Mouse (Mus musculus) CH12.LX (cell line): ENCODE results near the gene A930004D18Rik. TPM values are rescaled to one million over a fixed set of nuclear protein-coding genes. Genes with fewer than 3 reads are reported as not detected.

Source experiments
- DNase-seq: peaks from one replicate; pipeline ENCODE4 v3.0.0-alpha.2; 2013; ENCODE audit errors: extremely low read depth
- H3K27ac ChIP-seq: 2 replicates; pipeline ENCODE4 v1.5.1; 2012; ENCODE audit warnings: low read depth, mild to moderate bottlenecking, control low read depth, moderate library complexity; ENCODE audit not compliant: insufficient read depth
- H3K27me3 ChIP-seq: replicated peaks from 2 replicates; pipeline ENCODE3; 2012; ENCODE audit warnings: inconsistent platforms
- H3K36me3 ChIP-seq, 2 experiments: replicated peaks in 1 of 2; 2 replicates each; pipeline versions ENCODE3 to v1.6.1; 2012; ENCODE audit warnings: inconsistent platforms in 1 of 2, low read length in 1 of 2, mild to moderate bottlenecking in 1 of 2, mixed read lengths in 1 of 2, moderate library complexity in 1 of 2; ENCODE audit not compliant: control insufficient read depth in 1 of 2, insufficient read depth in 1 of 2
- H3K4me1 ChIP-seq, 2 experiments: 2 replicates each; pipeline ENCODE4 v1.6.1; 2012; ENCODE audit warnings: inconsistent platforms in 1 of 2, moderate library complexity in 1 of 2; ENCODE audit not compliant: insufficient read depth in 2 of 2, control insufficient read depth in 1 of 2
- H3K4me2 ChIP-seq: 2 replicates; pipeline ENCODE4 v1.6.1; 2012; ENCODE audit warnings: low read depth, mild to moderate bottlenecking, control low read depth; ENCODE audit not compliant: poor library complexity, insufficient read depth, severe bottlenecking
- H3K4me3 ChIP-seq, 3 experiments: fragments of 150-350 bp in 1 of 3; sonication (generic) in 1 of 3; replicated peaks in 1 of 3; 2 replicates each; pipeline versions ENCODE3 to v1.5.1; 2011 to 2012; ENCODE audit warnings: low read depth in 2 of 3, low read length in 2 of 3, mild to moderate bottlenecking in 2 of 3, moderate library complexity in 2 of 3, control low read depth in 1 of 3, improper control_type of control experiment in 1 of 3, inconsistent platforms in 1 of 3, mixed read lengths in 1 of 3; ENCODE audit not compliant: poor library complexity in 1 of 3
- H3K79me2 ChIP-seq: replicated peaks from 2 replicates; pipeline ENCODE4 v1.6.1; 2012; ENCODE audit warnings: mild to moderate bottlenecking, moderate library complexity; ENCODE audit not compliant: control insufficient read depth, poor library complexity, insufficient read depth, severe bottlenecking; ENCODE audit errors: extremely low read depth
- H3K9ac ChIP-seq: 2 replicates; pipeline ENCODE4 v1.6.1; 2012; ENCODE audit warnings: low read depth, mild to moderate bottlenecking, control low read depth, moderate library complexity; ENCODE audit not compliant: insufficient read depth
- H3K9me3 ChIP-seq: replicated peaks from 2 replicates; pipeline ENCODE3; 2012; ENCODE audit warnings: low read length, inconsistent platforms, mixed read lengths
- BHLHE40 ChIP-seq: IDR thresholded peaks from 2 replicates; pipeline ENCODE4 v1.6.1; 2011; ENCODE audit warnings: mild to moderate bottlenecking, low read depth, low read length, improper control_type of control experiment
- E2F4 ChIP-seq: IDR thresholded peaks from 2 replicates; pipeline ENCODE4 v1.6.1; 2011; ENCODE audit warnings: low read depth, low read length, improper control_type of control experiment; ENCODE audit not compliant: insufficient replicate concordance
- EP300 ChIP-seq: IDR thresholded peaks from 2 replicates; pipeline ENCODE4 v1.6.1; 2011; ENCODE audit warnings: low read length, improper control_type of control experiment
- ETS1 ChIP-seq: conservative IDR thresholded peaks from 2 replicates; pipeline ENCODE4 v1.6.1; 2012; ENCODE audit warnings: low read depth, mild to moderate bottlenecking, inconsistent platforms, low read length, improper control_type of control experiment, moderate library complexity
- HCFC1 ChIP-seq: IDR thresholded peaks from 2 replicates; pipeline ENCODE4 v1.6.1; 2012; ENCODE audit warnings: low read depth, mild to moderate bottlenecking, inconsistent platforms, low read length, improper control_type of control experiment
- JUN ChIP-seq: IDR thresholded peaks from 2 replicates; pipeline ENCODE4 v1.6.1; 2011; ENCODE audit warnings: low read depth, mild to moderate bottlenecking, low read length, improper control_type of control experiment, moderate library complexity; ENCODE audit not compliant: insufficient read depth
- KAT2A ChIP-seq: IDR thresholded peaks from 2 replicates; pipeline ENCODE4 v1.6.1; 2012; ENCODE audit warnings: low read length, improper control_type of control experiment, inconsistent platforms; ENCODE audit not compliant: insufficient replicate concordance
- MAFK ChIP-seq: IDR thresholded peaks from 2 replicates; pipeline ENCODE4 v1.6.1; 2011; ENCODE audit warnings: low read length, improper control_type of control experiment; ENCODE audit not compliant: insufficient replicate concordance
- MEF2A ChIP-seq: IDR thresholded peaks from 2 replicates; pipeline ENCODE4 v1.6.1; 2014; ENCODE audit warnings: low read depth, mild to moderate bottlenecking, inconsistent platforms, low read length, improper control_type of control experiment, borderline replicate concordance
- MYC ChIP-seq: IDR thresholded peaks from 2 replicates; pipeline ENCODE4 v1.6.1; 2011; ENCODE audit warnings: low read depth, mild to moderate bottlenecking, improper control_type of control experiment, low read length
- NELFE ChIP-seq: IDR thresholded peaks from 2 replicates; pipeline ENCODE4 v1.6.1; 2011; ENCODE audit warnings: low read depth, low read length, improper control_type of control experiment
- PAX5 ChIP-seq: IDR thresholded peaks from 2 replicates; pipeline ENCODE4 v1.6.1; 2012; ENCODE audit warnings: low read length, inconsistent platforms, mixed read lengths
- POLR2A ChIP-seq: IDR thresholded peaks from 2 replicates; pipeline ENCODE4 v1.6.1; 2011; ENCODE audit warnings: low read depth, mild to moderate bottlenecking, improper control_type of control experiment, low read length
- TCF12 ChIP-seq: IDR thresholded peaks from 2 replicates; pipeline ENCODE4 v1.6.1; 2014; ENCODE audit warnings: low read depth, mild to moderate bottlenecking, inconsistent platforms, low read length, improper control_type of control experiment
- UBTF ChIP-seq: IDR thresholded peaks from 2 replicates; pipeline ENCODE4 v1.6.1; 2012; ENCODE audit warnings: low read depth, mild to moderate bottlenecking, inconsistent platforms, low read length, improper control_type of control experiment, moderate library complexity
- USF1 ChIP-seq: IDR thresholded peaks from 2 replicates; pipeline ENCODE4 v1.6.1; 2014; ENCODE audit warnings: low read depth, mild to moderate bottlenecking, inconsistent platforms, low read length, improper control_type of control experiment
- USF2 ChIP-seq: conservative IDR thresholded peaks from 2 replicates; pipeline ENCODE4 v1.6.1; 2011; ENCODE audit warnings: low read depth, low read length, improper control_type of control experiment
- ZC3H11A ChIP-seq: IDR thresholded peaks from 2 replicates; pipeline ENCODE4 v1.6.1; 2012; ENCODE audit warnings: low read depth, mild to moderate bottlenecking, inconsistent platforms, low read length, improper control_type of control experiment
- ZKSCAN1 ChIP-seq: IDR thresholded peaks from 2 replicates; pipeline ENCODE4 v1.6.1; 2012; ENCODE audit warnings: low read depth, inconsistent platforms, low read length, improper control_type of control experiment, borderline replicate concordance
- ZMIZ1 ChIP-seq: IDR thresholded peaks from 2 replicates; pipeline ENCODE4 v1.6.1; 2012; ENCODE audit warnings: low read depth, mild to moderate bottlenecking, inconsistent platforms, low read length, improper control_type of control experiment
- dilution Hi-C: fragments of 300-500 bp; cut with MboI; formaldehyde crosslinking; loops from 2 replicates; pipeline ENCODE4 v1.14.3; 2020; ENCODE audit warnings: low sequenced_read_pairs; ENCODE audit not compliant: extremely low pct_unique_long_range_greater_than_20kb, extremely low pct_ligation_motif_present
- in situ Hi-C: fragments of 300-500 bp; cut with MboI; formaldehyde crosslinking; loops from 3 replicates; pipeline ENCODE4 v1.14.3; 2019; ENCODE audit warnings: low sequenced_read_pairs, low pct_ligation_motif_present, low pct_unique_long_range_greater_than_20kb, mixed read lengths
- polyA plus RNA-seq: library from polyadenylated mRNA; unstranded; fragments of >175 nt; gene quantifications from 2 replicates; pipeline ENCODE4 v1.2.1, GENCODE M21; 2012; ENCODE audit warnings: low read depth; ENCODE audit not compliant: insufficient read length
- total RNA-seq, 2 experiments: library from RNA; depleted of rRNA; stranded (reverse); fragments of 300-350 nt in 1 of 2; fragments of >200 nt in 1 of 2; gene quantifications; 2 replicates each; pipeline ENCODE4 v1.2.3; 2012 to 2014

Gene A930004D18Rik
- total and polyA plus RNA-seq, 3 experiments: 0.15 to 1.7 (median 0.72) TPM

DNA sequence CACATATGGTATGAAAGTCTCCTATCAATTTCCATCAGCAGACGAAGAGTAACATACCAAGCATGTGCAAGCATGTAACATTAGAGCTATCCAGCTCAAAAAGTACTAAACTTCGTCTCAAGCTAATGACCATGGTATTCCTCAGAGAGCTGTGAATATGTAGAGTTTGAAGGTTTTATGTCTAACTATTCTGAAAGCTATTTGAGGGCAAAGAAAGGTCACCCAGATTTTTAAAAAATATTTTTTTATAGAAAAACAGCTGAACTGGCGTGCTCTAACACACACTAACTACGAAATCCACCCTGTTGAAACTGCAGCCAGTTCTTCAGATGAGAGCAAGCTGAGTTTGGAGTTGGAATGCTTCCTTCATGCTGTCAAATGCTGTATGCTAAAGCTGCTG lies 33.3 kb downstream of the A930004D18Rik start:
- in situ Hi-C loops (no loop called here), dilution Hi-C loops (no loop called here)
- Histone ChIP-seq H3K27ac (no peak overlapping the region), H3K4me2 (no peak overlapping the region), H3K4me1 (no peaks in the 10 kb centered on the region), H3K36me3 (no peaks in the 10 kb centered on the region), H3K9me3 (no peaks in the 10 kb centered on the region), H3K79me2 (no peaks in the 10 kb centered on the region), H3K9ac (no peak overlapping the region), H3K27me3 (no peaks in the 10 kb centered on the region), H3K4me3 (no peak overlapping the region)
- DNase-seq: no peak
- TF ChIP-seq POLR2A (no peak), NELFE (no peak), JUN (no peak), USF1 (no peak)

DNA sequence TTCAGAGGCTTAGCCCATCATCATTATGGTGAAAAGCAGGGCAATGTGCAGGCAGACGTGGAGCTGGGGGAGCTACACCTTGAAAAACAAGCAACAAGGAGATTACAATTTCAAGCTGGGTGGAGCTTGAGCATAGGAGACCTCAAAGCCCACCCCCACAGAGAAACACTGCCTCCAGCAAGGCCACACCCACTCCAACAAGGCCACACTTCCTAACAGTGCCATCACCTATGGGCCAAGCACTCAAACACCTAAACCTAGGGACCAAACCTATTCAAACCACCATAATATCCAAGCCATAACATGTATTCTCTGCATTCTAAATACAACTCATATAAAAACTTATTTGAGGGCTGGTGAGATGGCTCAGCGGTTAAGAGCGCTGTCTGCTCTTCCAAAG lies 35.2 kb downstream of the A930004D18Rik start:
- Histone ChIP-seq H3K27ac (no peak overlapping the region), H3K9me3 (no peaks in the 10 kb centered on the region), H3K79me2 (no peaks in the 10 kb centered on the region), H3K4me1 (no peaks in the 10 kb centered on the region), H3K27me3 (no peaks in the 10 kb centered on the region), H3K4me2 (no peak overlapping the region), H3K9ac (no peak overlapping the region), H3K4me3 (no peak overlapping the region), H3K36me3 (no peaks in the 10 kb centered on the region)
- TF ChIP-seq POLR2A (no peak), ZKSCAN1 (no peak), KAT2A (no peak), ETS1 (no peak), HCFC1 (no peak), TCF12 (no peak), EP300 (no peak), MYC (no peak), UBTF (no peak), E2F4 (no peak), JUN (no peak), MAFK (no peak), ZMIZ1 (no peak), BHLHE40 (no peak), MEF2A (no peak), PAX5 (no peak), ZC3H11A (no peak), USF2 (no peak)
- DNase-seq: no peak
- in situ Hi-C loops: no loop called here
- dilution Hi-C loops: no loop called here
